Mouse (Mus musculus): Measurements from ENCODE around the gene Gm10591. TPM values are rescaled to one million over a fixed set of nuclear protein-coding genes. Genes with fewer than 3 reads are reported as not detected.

The Gm10591 gene
- polyA plus RNA-seq (2012; ENCODE audit: low replicate concordance) = not detected in 2 replicates

DNA sequence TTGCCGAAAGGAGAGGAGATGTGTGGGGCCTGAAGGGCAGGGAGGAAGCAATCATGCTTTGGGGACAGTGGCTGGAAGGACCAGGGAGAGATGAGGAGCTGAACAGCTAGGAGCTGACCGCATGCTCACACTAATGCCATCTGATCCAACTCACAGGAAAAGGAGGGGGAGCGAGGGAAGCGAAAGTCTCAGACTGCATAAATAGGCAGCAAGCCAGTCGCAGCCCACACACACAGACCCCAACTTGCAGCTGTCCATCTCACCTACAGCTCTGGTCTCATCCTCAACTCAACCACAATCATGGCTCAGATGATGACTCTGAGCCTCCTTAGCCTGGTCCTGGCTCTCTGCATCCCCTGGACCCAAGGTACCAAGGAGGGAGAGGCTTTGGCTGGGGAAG lies at the start of gene Gm10591:
Gene Gm10591 (plus strand): TSS at position 301 of the 400 bp plus-strand sequence.

DNA sequence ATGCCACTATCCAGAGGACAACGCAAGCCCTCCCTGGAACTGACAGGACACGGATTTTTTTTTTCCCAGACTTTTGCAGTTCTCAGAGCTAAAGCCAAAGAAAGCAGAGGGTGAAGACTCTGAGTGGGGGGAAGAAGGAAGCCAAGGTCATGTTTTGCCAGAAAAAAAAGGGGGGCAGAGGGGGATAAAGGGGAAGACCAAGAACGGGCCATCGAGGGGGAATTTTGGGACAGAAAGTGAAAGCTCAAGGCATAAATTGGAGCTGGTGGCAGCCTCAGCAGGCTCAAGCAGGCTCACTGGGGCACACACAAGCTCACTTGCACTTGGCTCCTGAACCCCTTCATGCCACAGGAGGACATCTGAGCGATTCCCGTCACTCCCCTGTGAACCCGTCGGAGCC lies 17.4 kb downstream of the Gm10591 start, which contains the start of gene Gm2564:
Gene Gm2564 (plus strand): TSS at position 301 of the 400 bp plus-strand sequence.

DNA sequence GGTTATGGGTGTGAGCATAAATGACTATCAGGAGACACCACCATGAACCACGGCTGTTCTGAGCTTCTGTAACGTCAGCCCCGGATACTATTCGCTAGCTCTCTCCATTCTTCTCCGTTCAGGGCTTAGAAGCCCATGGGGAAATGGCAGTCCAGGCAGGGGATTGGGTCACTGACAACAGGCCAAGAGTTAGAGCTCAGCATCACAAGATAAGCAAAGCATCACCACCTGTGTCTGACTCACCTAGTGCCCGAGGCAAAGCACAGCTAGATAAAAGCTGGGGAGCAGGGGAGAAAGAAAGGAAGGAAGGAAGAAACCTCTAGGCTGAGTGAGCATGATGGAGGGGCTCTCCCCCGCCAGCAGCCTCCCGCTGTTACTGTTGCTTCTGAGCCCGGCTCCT lies 43.0 kb downstream of the Gm10591 start, which contains the start of gene Ccl27b:
Gene Ccl27b (plus strand): TSS at position 301 of the 400 bp plus-strand sequence.

DNA sequence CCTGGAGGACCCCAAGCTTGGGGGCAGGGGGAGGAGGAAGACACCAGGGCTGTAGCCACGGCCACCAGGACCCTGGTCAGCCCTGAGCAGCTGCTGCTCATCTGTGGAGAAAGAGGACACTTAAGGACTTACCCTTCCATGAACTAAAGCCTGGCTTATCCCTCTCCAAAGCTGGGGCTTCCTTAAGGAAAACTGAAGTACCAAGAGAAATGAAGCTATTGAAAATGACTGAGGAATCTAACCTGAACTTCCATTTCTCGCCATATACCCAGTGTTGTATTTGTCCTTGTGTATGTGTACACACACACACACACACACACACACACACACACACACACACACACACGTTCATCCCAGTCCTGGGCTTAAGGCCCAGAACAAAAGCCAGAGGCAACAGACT lies 49.8 kb downstream of the Gm10591 start, which contains the start of gene Il11ra2:
Gene Il11ra2 (minus strand): TSS at position 101 of the 400 bp plus-strand sequence.

Other genes starting within 250 kb of the Gm10591 start
- 3.0 TPM in 1 of 2 replicates, not detected in the other for gene Gm21586, start 172.8 kb upstream of the Gm10591 start, polyA plus RNA-seq (2012; ENCODE audit: low replicate concordance)
- gene Gm2163, start 145.4 kb upstream of the Gm10591 start, polyA plus RNA-seq (2012; ENCODE audit: low replicate concordance) = not detected in 2 replicates
- gene Fam205a2, start 84.0 kb upstream of the Gm10591 start, polyA plus RNA-seq (2012; ENCODE audit: low replicate concordance) = not detected in 2 replicates
- not detected in 2 replicates for gene Gm2564, start 17.5 kb downstream of the Gm10591 start, polyA plus RNA-seq (2012; ENCODE audit: low replicate concordance)
- not detected in 2 replicates for gene Ccl27b, start 43.1 kb downstream of the Gm10591 start, polyA plus RNA-seq (2012; ENCODE audit: low replicate concordance)
- not detected in 2 replicates for gene Il11ra2, start 49.7 kb downstream of the Gm10591 start, polyA plus RNA-seq (2012; ENCODE audit: low replicate concordance)
- not detected in 2 replicates for gene 4930578G10Rik, start 123.3 kb downstream of the Gm10591 start, polyA plus RNA-seq (2012; ENCODE audit: low replicate concordance)
- gene Ccl19, start 144.4 kb downstream of the Gm10591 start, polyA plus RNA-seq (2012; ENCODE audit: low replicate concordance) = 0.25 TPM in 1 of 2 replicates, not detected in the other
- 1.2 and 4.8 TPM in 2 replicates for gene Ccl21a, start 161.8 kb downstream of the Gm10591 start, polyA plus RNA-seq (2012; ENCODE audit: low replicate concordance)
- gene Fam205a1, start 241.7 kb downstream of the Gm10591 start, polyA plus RNA-seq (2012; ENCODE audit: low replicate concordance) = not detected in 2 replicates
- gene Gm12394, start 244.6 kb downstream of the Gm10591 start, polyA plus RNA-seq (2012; ENCODE audit: low replicate concordance) = not detected in 2 replicates